Mouse (Mus musculus) A20 (cell line): ENCODE results near the gene Gm13757.
"Not testable (repeated sequence)": the region's sequence is repeated elsewhere in the genome, so short reads cannot be mapped to it uniquely, and the experiment has no call there.

Experiments used
- DNase-seq: peaks from one replicate; pipeline ENCODE4 v3.0.0-alpha.2; 2011; ENCODE audit warnings: low read depth, low spot score

The Gm13757 gene

GRCm38 (mm10) chr2:88449031-88449430, at the start of gene Gm13757:
Gene Gm13757, minus strand, starts transcription at chr2:88449131.
- DNase-seq: no peak

- DNase-seq: no peak
Measured at GRCm38 (mm10) chr2:88493020-88493419, 44.1 kb upstream of the Gm13757 start, which contains the start of gene Olfr1185-ps1. Gene Olfr1185-ps1, plus strand, starts transcription at chr2:88493320.

- no peak for DNase-seq
Measured at GRCm38 (mm10) chr2:88483298-88483697, 34.4 kb upstream of the Gm13757 start, which contains the start of gene Olfr1184. Gene Olfr1184, plus strand, starts transcription at chr2:88483598.

GRCm38 (mm10) chr2:88454567-88454966, 5.6 kb upstream of the Gm13757 start, which contains the start of gene Olfr1183:
Gene Olfr1183, plus strand, starts transcription at chr2:88454867.
- not testable (repeated sequence) for DNase-seq

- no peak for DNase-seq
Measured at GRCm38 (mm10) chr2:88426071-88426470, 22.9 kb downstream of the Gm13757 start, which contains the start of gene Olfr1181. Gene Olfr1181, minus strand, starts transcription at chr2:88426171.

GRCm38 (mm10) chr2:88419051-88419450, 29.9 kb downstream of the Gm13757 start, which contains the start of gene Olfr1180:
Gene Olfr1180, minus strand, starts transcription at chr2:88419151.
- DNase-seq: no peak

GRCm38 (mm10) chr2:88406353-88406752, 42.6 kb downstream of the Gm13757 start, which contains the start of gene Olfr1179:
Gene Olfr1179, minus strand, starts transcription at chr2:88406453.
- no peak for DNase-seq
